Mouse (Mus musculus): ENCODE data around the gene Slc35b3. TPM values are rescaled to one million over a fixed set of nuclear protein-coding genes. Genes with fewer than 3 reads are reported as not detected.

Slc35b3 gene
- polyA plus RNA-seq, 1 experiment from 2014 or later, result 29.5 TPM

DNA sequence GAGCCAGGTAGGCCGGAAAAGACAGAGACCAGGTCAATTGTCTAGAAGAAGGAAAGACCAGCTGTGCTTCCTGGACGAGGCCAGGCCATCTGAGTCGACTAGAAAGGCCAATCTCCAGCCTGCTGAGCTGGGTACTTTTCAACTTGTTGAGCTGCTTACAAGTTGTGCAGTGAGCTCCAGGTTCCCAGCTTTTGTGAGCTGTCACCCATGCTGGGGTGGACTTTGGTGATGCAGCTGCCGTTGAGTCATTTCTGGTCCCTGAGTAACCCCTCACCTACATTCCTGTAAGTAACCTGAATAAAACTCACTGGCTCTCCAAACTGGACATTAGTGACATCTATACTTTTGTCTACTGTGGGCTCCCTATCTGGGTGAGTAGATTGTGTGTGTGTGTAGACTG, 10.4 kb upstream of the Slc35b3 start:
- H3K27me3 ChIP-seq, result no peaks in the 10 kb centered on the region
- H3K4me2 ChIP-seq (replicated peaks), result no peak overlapping the region
- ATAC-seq (ENCODE audit: low FRiP score, low read depth), result no peak
- H3K9ac ChIP-seq (replicated peaks), result no peak overlapping the region
- H3K4me1 ChIP-seq, result no peaks in the 10 kb centered on the region
- no peaks in the 10 kb centered on the region for H3K36me3 ChIP-seq
- H3K9me3 ChIP-seq, result no peaks in the 10 kb centered on the region
- no peak overlapping the region for H3K4me3 ChIP-seq
- 78% methylated on average over 4 of the region's 4 CpGs for WGBS
- H3K27ac ChIP-seq (replicated peaks), result no peak overlapping the region

DNA sequence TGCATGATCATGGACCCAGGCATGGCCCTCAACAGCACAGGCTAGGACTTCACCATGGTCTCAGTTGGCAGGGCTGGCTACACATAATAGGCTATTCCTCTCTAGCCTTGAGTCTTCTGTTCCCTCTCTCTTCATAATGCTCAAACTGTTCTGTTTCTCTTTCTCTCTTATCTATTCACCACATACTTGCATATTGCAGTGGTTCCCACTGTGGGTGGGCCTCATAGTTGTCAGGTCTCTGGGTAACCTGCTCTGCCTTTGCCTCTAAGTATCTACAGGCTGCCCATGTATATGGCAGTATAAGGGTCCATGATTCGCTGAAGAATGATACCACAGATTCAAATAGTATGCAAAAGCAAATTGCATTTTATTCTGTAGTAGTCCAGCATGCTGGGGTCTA, 6.8 kb upstream of the Slc35b3 start:
- H3K9ac ChIP-seq (replicated peaks), result no peak overlapping the region
- no peak overlapping the region for H3K4me2 ChIP-seq (replicated peaks)
- no peaks in the 10 kb centered on the region for H3K4me1 ChIP-seq
- ATAC-seq (ENCODE audit: low FRiP score, low read depth), result no peak
- H3K27me3 ChIP-seq, result no peaks in the 10 kb centered on the region
- H3K4me3 ChIP-seq, result no peak overlapping the region
- no peak overlapping the region for H3K27ac ChIP-seq (replicated peaks)
- 73% methylated on average over 1 of the region's 1 CpGs for WGBS
- no peaks in the 10 kb centered on the region for H3K9me3 ChIP-seq
- no peaks in the 10 kb centered on the region for H3K36me3 ChIP-seq

DNA sequence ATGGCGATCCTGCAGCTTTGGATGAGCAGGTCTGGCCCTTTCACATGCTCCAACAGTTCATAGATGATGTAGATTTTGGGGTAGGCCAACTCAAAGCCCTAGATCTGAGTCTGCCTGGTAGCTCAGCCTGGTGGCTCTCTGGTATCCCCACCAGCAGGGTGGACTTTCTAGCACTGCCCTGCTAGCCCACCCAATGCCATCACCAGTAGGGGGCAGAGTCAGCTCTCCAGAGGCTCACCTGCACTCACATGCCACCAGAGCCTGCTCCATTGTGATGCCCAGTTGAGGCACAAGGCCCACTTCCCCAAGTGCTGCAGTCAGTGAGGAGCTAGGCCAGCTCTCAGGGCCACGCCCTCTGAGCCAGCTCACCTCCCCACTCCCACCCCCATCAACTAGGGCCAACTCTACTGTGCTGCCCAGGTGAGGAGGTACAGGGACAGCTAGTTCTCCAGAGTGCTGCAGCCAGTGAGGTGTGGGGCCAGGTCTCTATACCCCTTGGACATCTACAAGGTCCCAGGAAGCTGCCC, 6.3 kb upstream of the Slc35b3 start:
- no peak overlapping the region for H3K27ac ChIP-seq (replicated peaks)
- WGBS, result 79% methylated on average over 2 of the region's 2 CpGs
- H3K4me3 ChIP-seq, result no peak overlapping the region
- H3K27me3 ChIP-seq, result no peaks in the 10 kb centered on the region
- no peak overlapping the region for H3K9ac ChIP-seq (replicated peaks)
- no peak for ATAC-seq (ENCODE audit: low FRiP score, low read depth)
- H3K9me3 ChIP-seq, result no peaks in the 10 kb centered on the region
- H3K4me2 ChIP-seq (replicated peaks), result no peak overlapping the region
- no peaks in the 10 kb centered on the region for H3K4me1 ChIP-seq
- H3K36me3 ChIP-seq, result no peaks in the 10 kb centered on the region

DNA sequence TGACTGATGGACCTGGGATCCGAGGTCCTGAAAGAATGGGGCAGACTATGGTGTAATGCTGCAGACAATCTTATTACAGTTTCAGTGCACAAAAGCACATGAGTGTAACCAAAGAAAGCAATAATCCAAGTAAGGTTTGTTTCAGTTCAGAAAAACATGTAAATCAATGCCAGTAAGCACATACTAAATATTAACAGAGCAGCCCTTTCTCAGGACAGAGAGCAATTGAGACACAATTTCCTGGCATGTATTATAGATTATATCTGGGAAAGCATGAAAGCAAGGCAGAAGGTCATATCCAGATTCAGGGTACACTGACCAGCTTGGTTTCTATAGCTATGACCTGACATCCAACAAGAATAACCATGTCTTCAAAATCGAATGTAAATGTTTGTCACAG, 2.1 kb upstream of the Slc35b3 start:
- WGBS, result 71% methylated on average over 2 of the region's 2 CpGs
- H3K36me3 ChIP-seq, result no peaks in the 10 kb centered on the region
- no peak overlapping the region for H3K9ac ChIP-seq (replicated peaks)
- H3K27me3 ChIP-seq, result no peaks in the 10 kb centered on the region
- ATAC-seq (ENCODE audit: low FRiP score, low read depth), result no peak
- no peak overlapping the region for H3K4me2 ChIP-seq (replicated peaks)
- H3K4me1 ChIP-seq, result peaks cover 12% of the 10 kb centered on the region; the same call in 1 of the 2 replicates
- H3K9me3 ChIP-seq, result no peaks in the 10 kb centered on the region
- H3K4me3 ChIP-seq, result no peak overlapping the region
- H3K27ac ChIP-seq (replicated peaks), result no peak overlapping the region

DNA sequence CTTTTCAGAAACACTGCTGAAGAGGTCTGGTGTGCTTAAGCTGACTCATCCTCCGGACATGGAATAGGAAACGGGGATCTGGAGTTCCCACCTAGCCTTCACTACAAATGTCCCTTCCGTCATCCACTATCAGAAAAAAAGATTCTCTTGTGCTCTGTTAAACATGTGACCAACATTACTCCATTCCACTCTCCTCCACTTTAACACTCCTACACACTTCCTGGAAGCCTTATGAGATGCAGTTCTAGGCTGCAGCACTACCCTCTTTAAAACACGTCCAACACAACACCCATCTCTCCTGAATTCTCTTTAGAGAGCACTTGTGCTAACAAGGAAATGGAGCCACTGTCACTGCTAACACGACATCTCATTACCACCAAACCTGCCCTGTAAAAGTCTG, 2.6 kb downstream of the Slc35b3 start:
- H3K36me3 ChIP-seq, result peaks cover 18% of the 10 kb centered on the region
- no peak for ATAC-seq (ENCODE audit: low FRiP score, low read depth)
- H3K4me2 ChIP-seq (replicated peaks), result no peak overlapping the region
- no peak overlapping the region for H3K4me3 ChIP-seq
- H3K27ac ChIP-seq (replicated peaks), result no peak overlapping the region
- 92% methylated on average over 5 of the region's 5 CpGs for WGBS
- peaks cover 12% of the 10 kb centered on the region; the same call in 1 of the 2 replicates for H3K4me1 ChIP-seq
- H3K9ac ChIP-seq (replicated peaks), result no peak overlapping the region
- H3K27me3 ChIP-seq, result no peaks in the 10 kb centered on the region
- no peaks in the 10 kb centered on the region for H3K9me3 ChIP-seq

DNA sequence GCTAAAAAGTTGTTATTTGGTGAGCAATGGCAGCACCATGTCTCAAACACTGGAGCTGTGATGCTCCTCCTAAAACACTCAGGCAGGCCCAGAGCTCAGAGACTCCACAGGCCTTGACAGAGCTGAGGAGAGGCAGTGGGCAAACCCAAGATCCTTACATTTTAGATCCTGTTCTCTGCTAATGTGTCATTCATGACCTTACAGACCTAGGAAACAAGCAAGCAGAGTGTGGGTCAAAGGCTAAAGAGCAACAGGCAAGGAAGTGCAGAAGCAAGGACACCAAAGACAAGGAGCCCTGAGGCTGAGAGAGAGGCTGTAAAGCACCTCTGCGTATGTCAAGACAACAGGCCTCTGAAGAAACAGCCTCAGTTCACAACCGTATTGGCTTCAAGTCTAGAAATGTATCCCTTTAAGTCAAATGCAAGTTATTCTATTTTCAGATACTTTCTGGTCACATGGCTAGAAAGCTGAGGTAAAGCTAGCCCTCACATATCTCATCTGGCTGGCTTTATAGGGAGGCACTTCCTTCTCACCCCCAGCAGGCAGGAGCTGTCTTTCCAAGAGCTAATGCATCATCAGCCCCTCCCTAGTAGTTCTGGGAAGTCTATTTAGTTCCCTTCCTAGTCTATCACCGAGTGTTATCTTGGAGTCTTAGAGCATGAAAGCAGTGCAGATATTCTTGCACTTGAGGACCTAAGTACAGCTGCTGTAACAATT, 14.2 kb downstream of the Slc35b3 start:
- no peak overlapping the region for H3K9ac ChIP-seq (replicated peaks)
- no peak overlapping the region for H3K4me2 ChIP-seq (replicated peaks)
- no peak overlapping the region for H3K4me3 ChIP-seq
- H3K36me3 ChIP-seq, result peaks cover 46% of the 10 kb centered on the region
- ATAC-seq (ENCODE audit: low FRiP score, low read depth), result no peak
- H3K27me3 ChIP-seq, result no peaks in the 10 kb centered on the region
- 83% methylated on average over 3 of the region's 3 CpGs for WGBS
- H3K4me1 ChIP-seq, result no peaks in the 10 kb centered on the region
- H3K9me3 ChIP-seq, result no peaks in the 10 kb centered on the region
- H3K27ac ChIP-seq (replicated peaks), result no peak overlapping the region

DNA sequence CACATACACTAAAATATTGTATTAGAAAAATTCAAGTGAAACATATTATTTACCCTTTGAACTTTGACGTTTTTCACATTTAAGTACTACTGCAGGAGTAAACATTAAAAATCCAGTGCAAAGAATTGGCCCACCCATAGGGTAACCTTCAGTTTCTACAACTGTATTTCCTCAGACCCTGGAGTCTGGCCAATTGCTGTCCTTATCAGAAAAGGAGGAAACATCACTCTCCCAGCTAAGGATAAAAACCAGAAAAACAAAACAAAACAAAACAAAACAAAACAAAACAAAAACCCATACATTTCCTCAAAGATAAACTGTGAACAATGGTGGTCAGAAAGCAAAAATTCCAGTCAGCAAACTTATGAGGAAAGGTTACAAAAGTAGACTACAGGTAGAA, 14.9 kb downstream of the Slc35b3 start:
- 85% methylated on average over 1 of the region's 1 CpGs for WGBS
- H3K36me3 ChIP-seq, result peaks cover 47% of the 10 kb centered on the region
- no peak overlapping the region for H3K9ac ChIP-seq (replicated peaks)
- H3K4me2 ChIP-seq (replicated peaks), result no peak overlapping the region
- H3K9me3 ChIP-seq, result no peaks in the 10 kb centered on the region
- ATAC-seq (ENCODE audit: low FRiP score, low read depth), result no peak
- H3K4me1 ChIP-seq, result no peaks in the 10 kb centered on the region
- no peak overlapping the region for H3K27ac ChIP-seq (replicated peaks)
- H3K27me3 ChIP-seq, result no peaks in the 10 kb centered on the region
- no peak overlapping the region for H3K4me3 ChIP-seq

DNA sequence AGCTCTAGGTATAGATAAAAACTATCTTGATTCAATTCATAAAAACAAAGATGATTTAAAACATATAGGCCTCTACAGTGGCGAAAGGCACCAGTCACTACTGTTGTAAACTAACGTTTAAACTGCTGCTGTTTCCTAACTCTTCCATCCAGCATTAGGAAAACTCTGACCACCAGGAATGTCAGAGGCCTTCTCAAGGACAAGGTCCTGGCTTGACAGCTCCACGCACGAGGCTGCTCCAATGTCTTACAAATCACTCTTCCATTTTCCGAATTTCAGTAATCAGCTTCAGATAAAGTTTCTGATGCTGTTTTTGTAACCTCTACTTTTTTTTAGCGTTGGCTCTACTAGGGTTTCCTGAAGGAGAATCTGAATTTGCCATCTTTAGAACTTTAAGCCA, 15.7 kb downstream of the Slc35b3 start:
- Histone ChIP-seq H3K9ac (replicated peaks) (no peak overlapping the region), H3K27ac (replicated peaks) (no peak overlapping the region), H3K4me1 (no peaks in the 10 kb centered on the region), H3K4me3 (no peak overlapping the region), H3K4me2 (replicated peaks) (no peak overlapping the region), H3K9me3 (no peaks in the 10 kb centered on the region), H3K36me3 (peaks cover 50% of the 10 kb centered on the region), H3K27me3 (no peaks in the 10 kb centered on the region)
- no peak for ATAC-seq (ENCODE audit: low FRiP score, low read depth)
- WGBS, result 92% methylated on average over 6 of the region's 6 CpGs

DNA sequence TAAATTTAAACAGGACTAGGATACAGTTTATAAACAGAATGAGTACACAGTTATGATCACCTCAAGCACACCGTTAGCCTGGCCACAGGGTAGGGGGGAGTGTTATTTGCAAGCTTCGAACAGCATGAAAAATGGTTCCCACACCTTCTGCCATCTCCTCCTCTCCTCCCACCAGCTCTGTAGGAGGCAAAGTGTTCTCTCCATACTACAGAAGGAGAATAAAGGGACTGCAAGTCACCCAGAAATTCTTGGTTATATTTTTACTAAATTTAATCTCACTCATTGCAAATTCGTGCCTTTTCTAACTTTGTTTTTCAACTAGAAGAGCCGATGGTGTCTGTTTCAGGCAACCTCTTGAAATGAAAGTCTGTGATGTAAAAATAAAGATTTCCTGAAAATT, 18.9 kb downstream of the Slc35b3 start:
- Histone ChIP-seq H3K36me3 (peaks cover 55% of the 10 kb centered on the region), H3K4me2 (replicated peaks) (no peak overlapping the region), H3K9ac (replicated peaks) (no peak overlapping the region), H3K27ac (replicated peaks) (no peak overlapping the region), H3K27me3 (no peaks in the 10 kb centered on the region), H3K4me1 (no peaks in the 10 kb centered on the region), H3K9me3 (no peaks in the 10 kb centered on the region), H3K4me3 (no peak overlapping the region)
- 91% methylated on average over 4 of the region's 4 CpGs for WGBS
- ATAC-seq (ENCODE audit: low FRiP score, low read depth), result no peak

DNA sequence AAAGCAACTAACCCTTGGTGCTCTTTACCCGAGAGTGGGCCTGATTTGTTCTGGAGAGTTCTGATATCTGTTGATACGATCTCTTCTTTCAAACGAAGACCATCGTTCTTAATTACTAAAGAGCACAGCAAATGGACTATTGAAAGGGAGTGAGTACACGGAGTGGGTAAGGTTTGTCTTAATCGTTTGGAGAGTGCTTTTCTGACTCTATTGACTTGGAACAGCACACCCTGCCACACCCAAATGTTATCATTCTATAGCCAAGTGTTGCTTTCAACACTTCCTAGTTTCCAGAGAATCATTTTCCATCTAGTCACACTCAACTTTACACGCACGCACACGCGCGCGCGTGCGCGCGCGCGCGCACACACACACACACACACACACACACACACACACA, 19.4 kb downstream of the Slc35b3 start:
- ATAC-seq (ENCODE audit: low FRiP score, low read depth), result no peak
- H3K4me3 ChIP-seq, result no peak overlapping the region
- H3K9ac ChIP-seq (replicated peaks), result no peak overlapping the region
- H3K36me3 ChIP-seq, result peaks cover 55% of the 10 kb centered on the region
- no peaks in the 10 kb centered on the region for H3K27me3 ChIP-seq
- H3K9me3 ChIP-seq, result no peaks in the 10 kb centered on the region
- H3K4me2 ChIP-seq (replicated peaks), result no peak overlapping the region
- WGBS, result 98% methylated on average over 19 of the region's 19 CpGs
- H3K27ac ChIP-seq (replicated peaks), result no peak overlapping the region
- H3K4me1 ChIP-seq, result no peaks in the 10 kb centered on the region

DNA sequence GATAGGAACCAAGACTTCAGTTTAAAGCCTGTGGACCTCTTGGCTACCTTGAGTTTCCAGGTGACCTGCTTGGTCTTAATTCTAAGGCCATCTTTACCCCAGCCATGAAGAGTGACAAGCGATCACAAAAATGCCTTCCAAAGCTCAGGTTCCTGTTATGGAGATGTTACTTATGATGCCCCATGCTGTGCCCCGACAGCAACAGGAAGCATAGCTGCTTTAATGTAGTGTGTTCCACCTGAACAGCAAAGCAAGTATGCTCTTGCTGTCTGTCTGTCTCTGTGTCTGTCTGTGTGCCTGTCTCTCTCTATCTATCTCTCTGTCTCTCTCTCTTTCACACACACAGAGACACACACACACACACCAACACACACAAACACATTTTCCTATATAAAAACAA, 22.2 kb downstream of the Slc35b3 start:
- H3K9me3 ChIP-seq, result no peaks in the 10 kb centered on the region
- H3K9ac ChIP-seq (replicated peaks), result no peak overlapping the region
- H3K4me2 ChIP-seq (replicated peaks), result no peak overlapping the region
- H3K4me1 ChIP-seq, result no peaks in the 10 kb centered on the region
- H3K27me3 ChIP-seq, result no peaks in the 10 kb centered on the region
- H3K4me3 ChIP-seq, result no peak overlapping the region
- peaks cover 63% of the 10 kb centered on the region for H3K36me3 ChIP-seq
- WGBS, result 87% methylated on average over 2 of the region's 2 CpGs
- ATAC-seq (ENCODE audit: low FRiP score, low read depth), result no peak
- no peak overlapping the region for H3K27ac ChIP-seq (replicated peaks)

DNA sequence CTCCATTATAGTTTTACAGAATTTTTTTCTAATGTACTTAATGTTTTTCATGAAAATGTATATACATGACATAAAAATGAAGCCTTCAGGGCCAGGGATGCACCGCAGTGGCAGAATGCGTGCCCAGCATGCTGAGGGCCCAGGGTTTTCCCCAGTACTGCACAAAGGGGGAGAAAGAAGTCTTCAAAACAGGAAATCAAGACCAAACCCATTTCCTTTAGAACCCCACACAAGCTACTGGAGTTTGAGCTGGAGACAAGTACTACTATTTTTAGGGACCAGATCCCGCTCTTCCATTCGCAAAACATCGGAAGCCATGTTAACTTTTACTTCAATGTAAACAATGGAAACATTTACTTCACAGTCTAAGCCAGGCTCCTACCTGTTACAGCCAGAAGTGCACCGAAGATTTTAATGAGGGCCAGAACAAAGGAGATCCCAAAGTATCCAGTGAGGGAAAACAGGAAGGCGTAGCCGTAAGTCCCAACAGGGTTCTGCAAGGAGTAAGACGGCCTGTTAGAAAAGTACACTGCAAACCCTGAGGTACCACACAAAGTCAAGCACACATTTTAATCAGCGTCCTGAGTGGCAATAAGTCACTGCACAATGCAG, 23.7 kb downstream of the Slc35b3 start:
- no peak for ATAC-seq (ENCODE audit: low FRiP score, low read depth)
- Histone ChIP-seq H3K4me1 (no peaks in the 10 kb centered on the region), H3K9ac (replicated peaks) (no peak overlapping the region), H3K27ac (replicated peaks) (no peak overlapping the region), H3K27me3 (no peaks in the 10 kb centered on the region), H3K4me3 (no peak overlapping the region), H3K9me3 (no peaks in the 10 kb centered on the region), H3K36me3 (peaks cover 61% of the 10 kb centered on the region), H3K4me2 (replicated peaks) (no peak overlapping the region)
- 94% methylated on average over 10 of the region's 10 CpGs for WGBS
